Mouse (Mus musculus): Measurements from ENCODE around the gene Cdr2. TPM values are rescaled to one million over a fixed set of nuclear protein-coding genes. Genes with fewer than 3 reads are reported as not detected.
"Not testable (repeated sequence)": the region's sequence is repeated elsewhere in the genome, so short reads cannot be mapped to it uniquely, and the experiment has no call there.

Gene Cdr2
- polyA plus RNA-seq (2015; fragmentation: Nextera tagmentation; extraction: Ambion mirVana) = 13.3 and 13.9 TPM in 2 replicates

- H3K9ac ChIP-seq = peak within 1 kb of the TSS; percentile 88
- ATAC-seq (ENCODE audit: low FRiP score, low read depth) = peak; percentile 97
- peak within 1 kb of the TSS; percentile 70 for H3K27ac ChIP-seq
- H3K4me1 ChIP-seq = peaks cover 28% of the 10 kb centered on the region
- H3K4me2 ChIP-seq (replicated peaks) = peak within 1 kb of the TSS; percentile 87
- no peaks in the 10 kb centered on the region for H3K27me3 ChIP-seq
- peak within 1 kb of the TSS; percentile 96 for H3K4me3 ChIP-seq
- WGBS = under 1% methylated on average over 46 of the region's 46 CpGs
- no peaks in the 10 kb centered on the region for H3K9me3 ChIP-seq
- no peaks in the 10 kb centered on the region for H3K36me3 ChIP-seq
Observed at GRCm38 (mm10) chr7:120982200-120982841, at the start of gene Cdr2, which contains the start of gene Mfsd13b. TSS of gene Cdr2 (minus strand) at chr7:120982312. TSS of gene Mfsd13b (plus strand) at chr7:120982509.

- H3K4me2 ChIP-seq (replicated peaks); ATAC-seq (ENCODE audit: low FRiP score, low read depth); H3K36me3 ChIP-seq; H3K4me3 ChIP-seq; H3K9ac ChIP-seq; H3K27ac ChIP-seq; H3K9me3 ChIP-seq: not testable (repeated sequence)
- peaks cover 10% of the 10 kb centered on the region for H3K27me3 ChIP-seq
- H3K4me1 ChIP-seq = peaks cover 11% of the 10 kb centered on the region; the same call in 1 of the 2 replicates
Observed at GRCm38 (mm10) chr7:121029947-121030346, 47.8 kb upstream of the Cdr2 start.

DNA sequence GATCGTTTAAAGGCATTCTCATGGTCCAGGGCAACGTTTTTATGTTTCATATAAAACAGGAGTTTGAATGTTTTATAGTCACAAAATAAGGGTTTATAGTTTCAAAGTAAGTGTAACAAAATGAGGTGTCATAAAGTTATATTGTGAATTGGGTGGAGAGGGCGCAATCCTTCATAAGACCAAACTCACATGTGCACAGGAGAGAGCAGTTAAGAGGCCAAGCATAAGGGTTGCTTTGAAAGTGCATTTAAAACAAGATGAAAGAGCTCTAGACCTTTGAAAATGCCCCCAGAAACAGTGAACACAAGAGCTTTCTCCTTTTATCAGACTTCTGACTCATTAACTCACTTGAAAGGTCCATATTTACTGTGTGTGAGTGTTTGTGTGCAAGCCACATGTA lies 44.2 kb upstream of the Cdr2 start:
- ATAC-seq (ENCODE audit: low FRiP score, low read depth) = peak; percentile 69; the same call in 1 of the 2 replicates
- WGBS = 23% methylated on average over 3 of the region's 3 CpGs
- Histone ChIP-seq H3K4me1 (peaks cover 11% of the 10 kb centered on the region; the same call in 1 of the 2 replicates), H3K36me3 (no peaks in the 10 kb centered on the region), H3K27ac (no peak overlapping the region), H3K4me3 (no peak overlapping the region), H3K9me3 (no peaks in the 10 kb centered on the region), H3K9ac (no peak overlapping the region), H3K27me3 (peaks cover 10% of the 10 kb centered on the region), H3K4me2 (replicated peaks) (no peak overlapping the region)

GRCm38 (mm10) chr7:121025221-121026008 lies 43.3 kb upstream of the Cdr2 start:
- Histone ChIP-seq H3K27ac (no peak overlapping the region; the same call in 1 of the 2 replicates), H3K4me3 (no peak overlapping the region), H3K4me1 (peaks cover 12% of the 10 kb centered on the region), H3K36me3 (no peaks in the 10 kb centered on the region), H3K9ac (no peak overlapping the region), H3K27me3 (peaks cover 7% of the 10 kb centered on the region), H3K4me2 (replicated peaks) (no peak overlapping the region), H3K9me3 (no peaks in the 10 kb centered on the region)
- ATAC-seq (ENCODE audit: low FRiP score, low read depth) = no peak
- WGBS = 63% methylated on average over 6 of the region's 6 CpGs

DNA sequence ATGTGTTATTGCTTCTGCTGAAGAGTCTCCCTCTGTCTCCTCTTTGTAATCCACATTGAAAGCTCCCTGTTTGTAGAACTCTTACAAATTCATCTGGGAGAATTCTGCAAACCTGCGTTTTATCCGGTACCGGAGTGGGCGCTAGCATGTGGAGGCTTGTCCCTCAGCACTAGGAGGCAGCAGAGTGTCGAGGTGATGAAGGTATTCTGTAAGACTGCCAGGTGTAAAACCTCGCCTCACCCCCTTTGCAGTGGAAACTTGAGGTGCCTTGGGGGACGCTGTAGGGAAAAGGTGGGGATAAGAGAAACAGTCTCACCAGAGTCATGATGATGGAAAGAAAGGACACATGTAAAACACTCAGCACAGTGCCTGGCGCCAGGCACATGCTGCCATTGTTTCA lies 38.2 kb upstream of the Cdr2 start:
- ATAC-seq (ENCODE audit: low FRiP score, low read depth) = no peak
- Histone ChIP-seq H3K4me2 (replicated peaks) (no peak overlapping the region), H3K9ac (no peak overlapping the region), H3K4me1 (peaks cover 4% of the 10 kb centered on the region; the same call in 1 of the 2 replicates), H3K9me3 (no peaks in the 10 kb centered on the region), H3K4me3 (no peak overlapping the region), H3K36me3 (no peaks in the 10 kb centered on the region), H3K27me3 (no peaks in the 10 kb centered on the region), H3K27ac (no peak overlapping the region)
- 39% methylated on average over 8 of the region's 8 CpGs for WGBS

- Histone ChIP-seq H3K27ac (no peak overlapping the region), H3K4me3 (no peak overlapping the region), H3K27me3 (no peaks in the 10 kb centered on the region), H3K9me3 (no peaks in the 10 kb centered on the region), H3K9ac (no peak overlapping the region), H3K4me2 (replicated peaks) (no peak overlapping the region), H3K36me3 (no peaks in the 10 kb centered on the region), H3K4me1 (peaks cover 4% of the 10 kb centered on the region; the same call in 1 of the 2 replicates)
- ATAC-seq (ENCODE audit: low FRiP score, low read depth) = no peak
- 86% methylated on average over 3 of the region's 3 CpGs for WGBS
Observed at GRCm38 (mm10) chr7:121018778-121019177, 36.7 kb upstream of the Cdr2 start.

GRCm38 (mm10) chr7:121014486-121014885 lies 32.4 kb upstream of the Cdr2 start:
- WGBS = 90% methylated on average over 10 of the region's 10 CpGs
- Histone ChIP-seq H3K27me3 (no peaks in the 10 kb centered on the region), H3K4me1 (peaks cover 20% of the 10 kb centered on the region), H3K9me3 (no peaks in the 10 kb centered on the region), H3K27ac (no peak overlapping the region), H3K9ac (no peak overlapping the region), H3K4me3 (no peak overlapping the region), H3K4me2 (replicated peaks) (no peak overlapping the region), H3K36me3 (no peaks in the 10 kb centered on the region)
- no peak for ATAC-seq (ENCODE audit: low FRiP score, low read depth)

DNA sequence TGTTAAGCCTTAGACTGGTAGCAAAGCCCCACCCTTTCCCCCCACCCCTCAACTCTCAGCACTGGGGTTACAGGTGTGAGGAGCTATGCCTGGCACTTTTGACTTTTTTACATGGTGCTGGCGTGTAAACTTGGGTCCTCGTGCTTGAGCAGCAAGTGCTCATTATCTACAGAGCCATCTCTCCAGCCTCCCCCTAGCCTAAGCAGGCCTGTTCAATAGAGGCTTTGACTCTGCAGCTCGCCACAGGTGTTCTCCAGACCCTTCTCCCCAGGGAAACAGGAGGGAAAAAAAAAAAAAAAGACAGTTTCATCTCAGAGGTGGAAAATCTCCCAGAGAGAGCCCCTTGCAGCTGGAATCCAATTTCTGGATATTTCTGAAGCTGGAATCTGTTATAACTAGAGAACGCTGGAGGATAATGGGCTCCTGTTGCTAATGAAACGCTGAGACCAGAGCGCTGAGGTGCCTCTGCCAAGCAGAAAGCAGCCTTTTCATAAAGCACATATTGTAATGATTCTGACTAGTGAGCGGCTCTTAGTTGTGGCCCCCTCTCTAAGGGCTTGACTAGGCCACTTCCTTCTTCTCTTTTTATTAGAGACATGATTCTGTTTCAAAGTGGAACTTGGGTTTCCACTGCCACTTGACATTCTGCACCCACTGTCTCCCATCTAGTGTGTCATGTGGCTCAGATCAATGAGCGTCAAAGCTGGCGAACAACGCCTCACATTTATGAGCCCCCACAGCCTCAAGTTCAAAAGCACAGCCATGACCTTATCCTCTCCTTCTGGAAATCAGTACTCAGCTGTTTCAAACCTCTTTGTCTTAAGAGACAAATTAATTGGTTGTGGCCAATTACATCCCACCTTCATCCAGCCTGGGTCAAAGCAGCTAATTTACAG lies 29.9 kb upstream of the Cdr2 start:
- Histone ChIP-seq H3K27ac (peak overlapping the region; percentile 83), H3K36me3 (no peaks in the 10 kb centered on the region), H3K4me3 (no peak overlapping the region), H3K9me3 (no peaks in the 10 kb centered on the region), H3K4me2 (replicated peaks) (peak overlapping the region; percentile 39), H3K4me1 (peaks cover 20% of the 10 kb centered on the region), H3K27me3 (no peaks in the 10 kb centered on the region), H3K9ac (no peak overlapping the region)
- ATAC-seq (ENCODE audit: low FRiP score, low read depth) = peak; percentile 91
- WGBS = 13% methylated on average over 10 of the region's 10 CpGs

DNA sequence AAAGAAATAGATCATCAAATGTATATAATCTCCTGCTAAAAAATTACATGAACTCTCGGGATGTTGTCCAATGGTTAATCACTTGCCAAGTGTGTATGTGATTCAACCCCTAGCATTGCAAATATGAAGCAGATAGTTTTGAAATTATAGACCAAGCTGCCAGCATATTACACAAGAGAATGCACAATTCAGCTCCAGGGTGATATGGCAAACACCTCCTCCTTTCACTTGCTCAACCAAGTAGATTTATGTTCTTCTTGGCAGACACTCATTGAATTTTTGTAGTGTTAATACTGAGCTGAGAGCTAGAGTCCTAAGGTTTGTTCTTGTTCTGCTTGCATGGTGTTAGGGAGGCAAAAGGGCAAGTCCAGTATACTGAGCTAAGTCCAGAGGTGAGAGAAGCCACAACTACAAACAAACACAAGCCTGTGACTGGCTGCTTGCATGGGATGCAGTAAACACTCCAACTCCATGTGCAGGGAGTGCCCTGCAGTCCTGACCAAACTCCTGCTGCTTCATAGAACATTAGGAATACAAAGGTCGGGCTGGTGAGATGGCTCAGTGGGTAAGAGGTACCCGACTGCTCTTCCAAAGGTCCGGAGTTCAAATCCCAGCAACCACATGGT lies 21.8 kb upstream of the Cdr2 start:
- Histone ChIP-seq H3K9me3 (no peaks in the 10 kb centered on the region), H3K27ac (no peak overlapping the region), H3K4me1 (peaks cover 3% of the 10 kb centered on the region; the same call in 1 of the 2 replicates), H3K27me3 (no peaks in the 10 kb centered on the region), H3K4me2 (replicated peaks) (no peak overlapping the region), H3K4me3 (no peak overlapping the region), H3K9ac (no peak overlapping the region), H3K36me3 (no peaks in the 10 kb centered on the region)
- 76% methylated on average over 4 of the region's 4 CpGs for WGBS
- no peak for ATAC-seq (ENCODE audit: low FRiP score, low read depth)

- Histone ChIP-seq H3K4me3 (no peak overlapping the region), H3K27me3 (no peaks in the 10 kb centered on the region), H3K36me3 (no peaks in the 10 kb centered on the region), H3K4me1 (peaks cover 3% of the 10 kb centered on the region; the same call in 1 of the 2 replicates), H3K9me3 (no peaks in the 10 kb centered on the region), H3K9ac (no peak overlapping the region), H3K27ac (no peak overlapping the region), H3K4me2 (replicated peaks) (no peak overlapping the region)
- ATAC-seq (ENCODE audit: low FRiP score, low read depth) = no peak
- WGBS = 85% methylated on average over 5 of the region's 5 CpGs
Observed at GRCm38 (mm10) chr7:121002407-121002928, 20.4 kb upstream of the Cdr2 start.

DNA sequence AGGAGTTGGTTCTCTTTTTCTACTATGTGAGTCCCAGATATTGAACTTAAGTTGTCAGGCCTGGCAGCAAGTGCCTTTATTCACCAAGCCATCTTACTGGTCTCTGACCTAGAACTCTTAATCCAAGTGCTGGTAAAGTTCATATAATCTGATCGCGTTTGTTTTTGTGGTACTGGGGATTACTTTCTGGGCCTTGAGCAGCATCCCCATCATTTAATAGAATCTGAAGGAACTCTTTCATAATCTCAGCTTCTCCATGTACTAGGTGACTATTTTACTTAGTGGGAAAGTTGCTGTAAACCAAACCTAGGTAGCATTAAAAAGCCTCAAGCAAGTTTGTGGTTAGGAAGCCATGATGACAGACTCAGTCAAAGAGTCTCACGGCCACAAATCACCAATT lies 19.8 kb upstream of the Cdr2 start:
- H3K4me1 ChIP-seq = peaks cover 3% of the 10 kb centered on the region; the same call in 1 of the 2 replicates
- H3K4me3 ChIP-seq = no peak overlapping the region
- 82% methylated on average over 3 of the region's 3 CpGs for WGBS
- H3K9me3 ChIP-seq = no peaks in the 10 kb centered on the region
- H3K27ac ChIP-seq = no peak overlapping the region
- no peak overlapping the region for H3K4me2 ChIP-seq (replicated peaks)
- no peaks in the 10 kb centered on the region for H3K27me3 ChIP-seq
- ATAC-seq (ENCODE audit: low FRiP score, low read depth) = no peak
- no peaks in the 10 kb centered on the region for H3K36me3 ChIP-seq
- no peak overlapping the region for H3K9ac ChIP-seq

All from limb, embryonic 13.5 days (tissue).